Mouse (Mus musculus): ENCODE data around the gene Smim4. TPM values are rescaled to one million over a fixed set of nuclear protein-coding genes. Genes with fewer than 3 reads are reported as not detected.

Gene Smim4
- polyA plus RNA-seq, 1 experiment from 2014 or later: 82.2 TPM

GRCm38 (mm10) chr14:31168425-31168824 is 39.7 kb upstream of the Smim4 start, which contains the start of gene Stab1:
Gene Stab1 (minus strand): TSS chr14:31168641.
- H3K9ac ChIP-seq (ENCODE audit: low read length): peak within 1 kb of the TSS; percentile 56
- ATAC-seq (ENCODE audit: low read depth): peak; percentile 65
- H3K27ac ChIP-seq (ENCODE audit: low read length): 0 out of 2 replicates have a peak within 1 kb of the TSS, but pooled peaks have one; percentile 15
- peak within 1 kb of the TSS; percentile 43 for H3K4me3 ChIP-seq (ENCODE audit: low read length)
- WGBS: 24% methylated on average over 10 of the region's 10 CpGs
- peaks cover 28% of the 10 kb centered on the region for H3K36me3 ChIP-seq (ENCODE audit: control insufficient read depth, insufficient read depth, low read length)
- peaks cover 5% of the 10 kb centered on the region; the same call in 1 of the 2 replicates for H3K4me1 ChIP-seq (replicated peaks; ENCODE audit: control insufficient read depth, insufficient read depth, low read length)
- no peaks in the 10 kb centered on the region for H3K27me3 ChIP-seq (ENCODE audit: control insufficient read depth, insufficient read depth, low read depth, low read length)
- peak within 1 kb of the TSS; percentile 46 for H3K4me2 ChIP-seq (ENCODE audit: low read depth, low read length)
- no peaks in the 10 kb centered on the region for H3K9me3 ChIP-seq (ENCODE audit: control insufficient read depth, low read length)

- no peaks in the 10 kb centered on the region for H3K9me3 ChIP-seq (ENCODE audit: control insufficient read depth, low read length)
- 0 out of 2 replicates have a peak, but pooled peaks cover 2% of the 10 kb centered on the region for H3K4me1 ChIP-seq (replicated peaks; ENCODE audit: control insufficient read depth, insufficient read depth, low read length)
Measured at GRCm38 (mm10) chr14:31166827-31167226, 38.1 kb upstream of the Smim4 start.

GRCm38 (mm10) chr14:31165991-31166630 is 37.4 kb upstream of the Smim4 start:
- H3K4me3 ChIP-seq (ENCODE audit: low read length): peak overlapping the region; percentile 43
- no peaks in the 10 kb centered on the region for H3K9me3 ChIP-seq (ENCODE audit: control insufficient read depth, low read length)
- H3K4me1 ChIP-seq (replicated peaks; ENCODE audit: control insufficient read depth, insufficient read depth, low read length): 0 out of 2 replicates have a peak, but pooled peaks cover 2% of the 10 kb centered on the region
- no peaks in the 10 kb centered on the region for H3K27me3 ChIP-seq (ENCODE audit: control insufficient read depth, insufficient read depth, low read depth, low read length)
- no peak overlapping the region for H3K27ac ChIP-seq (ENCODE audit: low read length)
- H3K36me3 ChIP-seq (ENCODE audit: control insufficient read depth, insufficient read depth, low read length): peaks cover 5% of the 10 kb centered on the region
- peak overlapping the region; percentile 46 for H3K4me2 ChIP-seq (ENCODE audit: low read depth, low read length)
- WGBS: 38% methylated on average over 10 of the region's 10 CpGs
- ATAC-seq (ENCODE audit: low read depth): 0 out of 2 replicates have a peak, but pooled peaks have one; percentile 13
- H3K9ac ChIP-seq (ENCODE audit: low read length): no peak overlapping the region; the same call in 1 of the 2 replicates

More at GRCm38 (mm10) chr14:31166827-31167226, 38.1 kb upstream of the Smim4 start:
- peaks cover 12% of the 10 kb centered on the region for H3K36me3 ChIP-seq (ENCODE audit: control insufficient read depth, insufficient read depth, low read length)
- peak overlapping the region; percentile 46 for H3K4me2 ChIP-seq (ENCODE audit: low read depth, low read length)
- peak overlapping the region; percentile 43 for H3K4me3 ChIP-seq (ENCODE audit: low read length)
- 37% methylated on average over 9 of the region's 9 CpGs for WGBS
- H3K9ac ChIP-seq (ENCODE audit: low read length): peak overlapping the region; percentile 56
- no peaks in the 10 kb centered on the region for H3K27me3 ChIP-seq (ENCODE audit: control insufficient read depth, insufficient read depth, low read depth, low read length)
- H3K27ac ChIP-seq (ENCODE audit: low read length): no peak overlapping the region
- ATAC-seq (ENCODE audit: low read depth): no peak

DNA sequence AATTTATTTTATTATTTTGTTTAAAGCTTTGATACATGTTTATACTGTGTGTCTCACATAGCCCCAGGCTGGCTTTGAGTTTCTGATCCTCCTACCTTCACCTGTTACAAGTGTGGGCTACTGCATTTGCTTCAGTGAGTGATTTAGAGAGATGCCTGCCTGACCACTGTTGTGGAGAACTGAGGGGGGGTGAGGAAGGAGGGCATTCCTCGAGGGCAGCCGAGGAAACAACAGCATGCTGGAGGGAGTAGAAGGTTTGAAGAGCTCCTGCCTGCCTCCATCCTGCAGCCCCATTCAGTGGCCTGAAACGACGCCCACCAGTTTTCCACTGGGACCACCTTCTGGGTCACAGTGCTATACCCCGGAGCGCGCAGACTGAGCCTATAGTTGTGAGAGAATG is 36.7 kb upstream of the Smim4 start:
- Histone ChIP-seq H3K4me3 (ENCODE audit: low read length) (no peak overlapping the region), H3K27me3 (ENCODE audit: control insufficient read depth, insufficient read depth, low read depth, low read length) (no peaks in the 10 kb centered on the region), H3K36me3 (ENCODE audit: control insufficient read depth, insufficient read depth, low read length) (0 out of 2 replicates have a peak, but pooled peaks cover 2% of the 10 kb centered on the region), H3K9ac (ENCODE audit: low read length) (no peak overlapping the region), H3K4me2 (ENCODE audit: low read depth, low read length) (no peak overlapping the region), H3K27ac (ENCODE audit: low read length) (no peak overlapping the region), H3K9me3 (ENCODE audit: control insufficient read depth, low read length) (no peaks in the 10 kb centered on the region), H3K4me1 (replicated peaks; ENCODE audit: control insufficient read depth, insufficient read depth, low read length) (0 out of 2 replicates have a peak, but pooled peaks cover 2% of the 10 kb centered on the region)
- no peak for ATAC-seq (ENCODE audit: low read depth)
- 61% methylated on average over 7 of the region's 7 CpGs for WGBS

- no peak overlapping the region for H3K27ac ChIP-seq (ENCODE audit: low read length)
- H3K4me1 ChIP-seq (replicated peaks; ENCODE audit: control insufficient read depth, insufficient read depth, low read length): 0 out of 2 replicates have a peak, but pooled peaks cover 2% of the 10 kb centered on the region
- no peaks in the 10 kb centered on the region for H3K9me3 ChIP-seq (ENCODE audit: control insufficient read depth, low read length)
- 0 out of 2 replicates have a peak, but pooled peaks cover under 1% of the 10 kb centered on the region for H3K36me3 ChIP-seq (ENCODE audit: control insufficient read depth, insufficient read depth, low read length)
- H3K4me3 ChIP-seq (ENCODE audit: low read length): no peak overlapping the region
- H3K4me2 ChIP-seq (ENCODE audit: low read depth, low read length): no peak overlapping the region
- no peak overlapping the region for H3K9ac ChIP-seq (ENCODE audit: low read length)
- WGBS: 65% methylated on average over 2 of the region's 2 CpGs
- no peak for ATAC-seq (ENCODE audit: low read depth)
- H3K27me3 ChIP-seq (ENCODE audit: control insufficient read depth, insufficient read depth, low read depth, low read length): no peaks in the 10 kb centered on the region
Measured at GRCm38 (mm10) chr14:31165010-31165409, 36.3 kb upstream of the Smim4 start.

GRCm38 (mm10) chr14:31164067-31164466 is 35.3 kb upstream of the Smim4 start:
- Histone ChIP-seq H3K9me3 (ENCODE audit: control insufficient read depth, low read length) (no peaks in the 10 kb centered on the region), H3K9ac (ENCODE audit: low read length) (no peak overlapping the region; the same call in 1 of the 2 replicates), H3K36me3 (ENCODE audit: control insufficient read depth, insufficient read depth, low read length) (no peaks in the 10 kb centered on the region), H3K4me3 (ENCODE audit: low read length) (no peak overlapping the region), H3K27me3 (ENCODE audit: control insufficient read depth, insufficient read depth, low read depth, low read length) (no peaks in the 10 kb centered on the region), H3K4me2 (ENCODE audit: low read depth, low read length) (no peak overlapping the region), H3K27ac (ENCODE audit: low read length) (no peak overlapping the region), H3K4me1 (replicated peaks; ENCODE audit: control insufficient read depth, insufficient read depth, low read length) (0 out of 2 replicates have a peak, but pooled peaks cover 2% of the 10 kb centered on the region)
- no peak for ATAC-seq (ENCODE audit: low read depth)
- 74% methylated on average over 8 of the region's 8 CpGs for WGBS

DNA sequence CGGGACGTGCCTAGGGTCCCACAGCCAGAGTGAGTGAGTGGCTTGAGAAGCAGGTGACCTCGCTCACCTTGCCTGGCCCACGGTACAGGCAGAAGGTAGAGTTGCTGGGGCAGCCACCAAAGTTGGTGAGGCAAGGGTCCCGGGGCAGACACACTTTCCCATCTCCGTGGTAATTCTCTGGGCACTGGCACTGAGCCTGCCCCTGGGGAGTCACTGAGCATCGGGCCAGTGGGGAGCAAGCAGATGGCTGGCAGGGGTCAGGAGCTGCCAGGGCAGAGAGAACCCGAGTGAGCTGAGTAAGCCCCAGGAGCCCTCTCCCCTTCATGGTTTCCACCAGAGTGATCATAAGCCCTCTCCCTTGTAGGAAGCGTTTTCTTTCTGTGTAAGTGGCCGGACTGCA is 32.9 kb upstream of the Smim4 start:
- Histone ChIP-seq H3K4me1 (replicated peaks; ENCODE audit: control insufficient read depth, insufficient read depth, low read length) (0 out of 2 replicates have a peak, but pooled peaks cover 2% of the 10 kb centered on the region), H3K4me2 (ENCODE audit: low read depth, low read length) (no peak overlapping the region), H3K9me3 (ENCODE audit: control insufficient read depth, low read length) (no peaks in the 10 kb centered on the region), H3K36me3 (ENCODE audit: control insufficient read depth, insufficient read depth, low read length) (no peaks in the 10 kb centered on the region), H3K27ac (ENCODE audit: low read length) (no peak overlapping the region), H3K4me3 (ENCODE audit: low read length) (no peak overlapping the region), H3K9ac (ENCODE audit: low read length) (no peak overlapping the region), H3K27me3 (ENCODE audit: control insufficient read depth, insufficient read depth, low read depth, low read length) (no peaks in the 10 kb centered on the region)
- 60% methylated on average over 10 of the region's 10 CpGs for whole genome bisulfite sequencing
- ATAC-seq (ENCODE audit: low read depth): no peak

- no peaks in the 10 kb centered on the region for H3K36me3 ChIP-seq (ENCODE audit: control insufficient read depth, insufficient read depth, low read length)
- no peaks in the 10 kb centered on the region for H3K9me3 ChIP-seq (ENCODE audit: control insufficient read depth, low read length)
- no peak overlapping the region for H3K4me3 ChIP-seq (ENCODE audit: low read length)
- WGBS: 80% methylated on average over 7 of the region's 7 CpGs
- no peak overlapping the region for H3K27ac ChIP-seq (ENCODE audit: low read length)
- H3K9ac ChIP-seq (ENCODE audit: low read length): no peak overlapping the region
- no peak for ATAC-seq (ENCODE audit: low read depth)
- 0 out of 2 replicates have a peak, but pooled peaks cover 2% of the 10 kb centered on the region for H3K4me1 ChIP-seq (replicated peaks; ENCODE audit: control insufficient read depth, insufficient read depth, low read length)
- no peaks in the 10 kb centered on the region for H3K27me3 ChIP-seq (ENCODE audit: control insufficient read depth, insufficient read depth, low read depth, low read length)
- no peak overlapping the region for H3K4me2 ChIP-seq (ENCODE audit: low read depth, low read length)
Measured at GRCm38 (mm10) chr14:31161191-31161590, 32.4 kb upstream of the Smim4 start.

GRCm38 (mm10) chr14:31160196-31161150 is 31.7 kb upstream of the Smim4 start:
- Histone ChIP-seq H3K27ac (ENCODE audit: low read length) (no peak overlapping the region), H3K9ac (ENCODE audit: low read length) (no peak overlapping the region), H3K27me3 (ENCODE audit: control insufficient read depth, insufficient read depth, low read depth, low read length) (no peaks in the 10 kb centered on the region), H3K9me3 (ENCODE audit: control insufficient read depth, low read length) (no peaks in the 10 kb centered on the region), H3K36me3 (ENCODE audit: control insufficient read depth, insufficient read depth, low read length) (no peaks in the 10 kb centered on the region), H3K4me2 (ENCODE audit: low read depth, low read length) (no peak overlapping the region), H3K4me3 (ENCODE audit: low read length) (no peak overlapping the region), H3K4me1 (replicated peaks; ENCODE audit: control insufficient read depth, insufficient read depth, low read length) (0 out of 2 replicates have a peak, but pooled peaks cover 2% of the 10 kb centered on the region)
- no peak for ATAC-seq (ENCODE audit: low read depth)
- 55% methylated on average over 27 of the region's 27 CpGs for WGBS

Data from lung, embryonic 16.5 days (tissue).